Mouse (Mus musculus) liver, embryonic 14.5 days (tissue): ENCODE measurements around the gene Gramd1b. TPM values are rescaled to one million over a fixed set of nuclear protein-coding genes. Genes with fewer than 3 reads are reported as not detected.

ENCODE experiments used
- ATAC-seq: fragments of 200-750 bp; cut with Nextera tagmentation; 2 replicates; pipeline ENCODE4 v1.8.0; 2017; ENCODE audit warnings: moderate number of reproducible peaks, mild to moderate bottlenecking, moderate library complexity; ENCODE audit not compliant: insufficient read depth
- DNase-seq, 3 experiments: peaks; one replicate each; pipeline ENCODE4 v3.0.0-alpha.2; 2012 to 2013; ENCODE audit warnings: low read depth in 3 of 3, low spot score in 3 of 3
- H3K27ac ChIP-seq: fragments of 300-500 bp; sonication (generic); 2 replicates; pipeline ENCODE4 v1.5.1; 2014; ENCODE audit warnings: moderate library complexity, mild to moderate bottlenecking, control low read depth, inconsistent platforms
- H3K27me3 ChIP-seq: fragments of 300-500 bp; sonication (generic); 2 replicates; pipeline ENCODE4 v1.6.1; 2014; ENCODE audit warnings: mild to moderate bottlenecking, low read length, moderate library complexity; ENCODE audit not compliant: control insufficient read depth, insufficient read depth
- H3K36me3 ChIP-seq: fragments of 300-500 bp; sonication (generic); replicated peaks from 2 replicates; pipeline ENCODE4 v1.6.1; 2014; ENCODE audit warnings: low read depth; ENCODE audit not compliant: control insufficient read depth, insufficient read depth
- H3K4me1 ChIP-seq, 2 experiments: fragments of 200-500 bp in 1 of 2; fragments of 300-500 bp in 1 of 2; sonication (generic) in 1 of 2; replicated peaks; 2 replicates each; pipeline ENCODE4 v1.6.1; 2012 to 2014; ENCODE audit warnings: antibody characterized with exemption in 1 of 2, inconsistent platforms in 1 of 2, low read length in 1 of 2; ENCODE audit not compliant: control insufficient read depth in 2 of 2, insufficient read depth in 2 of 2
- H3K4me2 ChIP-seq: fragments of 300-500 bp; sonication (generic); 2 replicates; pipeline ENCODE4 v1.6.1; 2014; ENCODE audit warnings: low read depth, mild to moderate bottlenecking, control low read depth, moderate library complexity
- H3K4me3 ChIP-seq, 2 experiments: fragments of 200-500 bp in 1 of 2; fragments of 300-500 bp in 1 of 2; sonication (generic) in 1 of 2; 2 replicates each; pipeline ENCODE4 v1.5.1; 2012 to 2014; ENCODE audit warnings: low read depth in 2 of 2, low read length in 2 of 2, mild to moderate bottlenecking in 2 of 2, control low read depth in 1 of 2, inconsistent platforms in 1 of 2, moderate library complexity in 1 of 2; ENCODE audit not compliant: insufficient read depth in 1 of 2
- H3K9ac ChIP-seq: fragments of 300-500 bp; sonication (generic); replicated peaks from 2 replicates; pipeline ENCODE4 v1.6.1; 2014; ENCODE audit warnings: mild to moderate bottlenecking, control low read depth, moderate library complexity
- H3K9me3 ChIP-seq: fragments of 300-500 bp; sonication (generic); 2 replicates; pipeline ENCODE4 v1.6.1; 2016; ENCODE audit warnings: low read length, mixed read lengths; ENCODE audit not compliant: control insufficient read depth
- CTCF ChIP-seq: IDR thresholded peaks from 2 replicates; pipeline ENCODE4 v1.5.1; 2016; ENCODE audit warnings: antibody characterized with exemption, low read depth, control low read depth
- EP300 ChIP-seq: IDR thresholded peaks from 2 replicates; pipeline ENCODE4 v1.6.1; 2016; ENCODE audit warnings: antibody characterized with exemption, low read depth
- WGBS: fragments of 180-500 bp; shearing (Covaris S2); extraction: QIAGEN DNeasy Blood & Tissue Kit; methylation state at CpG from one replicate; pipeline ENCODE4 v1.1.7; 2014; ENCODE audit not compliant: insufficient replicate concordance; 5-methylcytosine and 5-hydroxymethylcytosine counted together
- polyA plus RNA-seq, 2 experiments: library from polyadenylated mRNA; depleted of rRNA in 1 of 2; stranded (reverse) in 1 of 2; unstranded in 1 of 2; fragments of >200 nt; fragmentation: Nextera tagmentation in 1 of 2; extraction: Ambion mirVana in 1 of 2; gene quantifications; 2 replicates each; pipeline versions ENCODE4 v1.2.1 to v1.2.3; 2012 to 2014

The Gramd1b gene
- polyA plus RNA-seq, 2 experiments: 0.71 to 1.0 TPM

- ATAC-seq (no peak), DNase-seq (no peak)
- TF ChIP-seq EP300 (no peak), CTCF (peak; percentile 74)
- Histone ChIP-seq H3K9me3 (no peaks in the 10 kb centered on the region), H3K27me3 (no peaks in the 10 kb centered on the region), H3K27ac (no peak overlapping the region), H3K36me3 (no peaks in the 10 kb centered on the region), H3K4me2 (no peak overlapping the region), H3K9ac (no peak overlapping the region), H3K4me1 (0 out of 4 replicates have a peak, but pooled peaks cover 0 to 2% of the 10 kb centered on the region in 2 experiments), H3K4me3 (no peak overlapping the region)
- 26% methylated on average over 4 of the region's 4 CpGs for WGBS
Measured at GRCm38 (mm10) chr9:40479333-40479732, 51.9 kb downstream of the Gramd1b start.

GRCm38 (mm10) chr9:40478146-40478900 is 52.9 kb downstream of the Gramd1b start:
- H3K4me3 ChIP-seq: no peak overlapping the region
- H3K27me3 ChIP-seq: no peaks in the 10 kb centered on the region
- WGBS: 53% methylated on average over 9 of the region's 9 CpGs
- DNase-seq (no peak), ATAC-seq (no peak)
- no peak overlapping the region for H3K9ac ChIP-seq
- H3K36me3 ChIP-seq: no peaks in the 10 kb centered on the region
- no peak overlapping the region for H3K4me2 ChIP-seq
- H3K9me3 ChIP-seq: no peaks in the 10 kb centered on the region
- H3K27ac ChIP-seq: no peak overlapping the region
- H3K4me1 ChIP-seq: 0 out of 4 replicates have a peak, but pooled peaks cover 0 to 2% of the 10 kb centered on the region in 2 experiments
- TF ChIP-seq CTCF (no peak), EP300 (no peak)

- Histone ChIP-seq H3K4me1 (0 out of 4 replicates have a peak, but pooled peaks cover 0 to 2% of the 10 kb centered on the region in 2 experiments), H3K27ac (no peak overlapping the region), H3K9me3 (no peaks in the 10 kb centered on the region), H3K4me3 (no peak overlapping the region), H3K4me2 (no peak overlapping the region), H3K27me3 (no peaks in the 10 kb centered on the region), H3K9ac (no peak overlapping the region), H3K36me3 (no peaks in the 10 kb centered on the region)
- DNase-seq (no peak), ATAC-seq (no peak)
- WGBS: 56% methylated on average over 2 of the region's 2 CpGs
- TF ChIP-seq CTCF (no peak), EP300 (no peak)
Measured at GRCm38 (mm10) chr9:40477611-40478010, 53.6 kb downstream of the Gramd1b start.

GRCm38 (mm10) chr9:40476098-40476497 is 55.1 kb downstream of the Gramd1b start:
- H3K9me3 ChIP-seq: no peaks in the 10 kb centered on the region
- WGBS: 67% methylated on average over 11 of the region's 11 CpGs
- TF ChIP-seq CTCF (no peak), EP300 (no peak)
- DNase-seq: no peak
- H3K4me2 ChIP-seq: no peak overlapping the region
- no peaks in the 10 kb centered on the region for H3K27me3 ChIP-seq
- no peak overlapping the region for H3K4me3 ChIP-seq
- H3K27ac ChIP-seq: no peak overlapping the region
- no peaks in the 10 kb centered on the region for H3K36me3 ChIP-seq
- H3K4me1 ChIP-seq: no peaks in the 10 kb centered on the region
- no peak for ATAC-seq
- H3K9ac ChIP-seq: no peak overlapping the region

- no peaks in the 10 kb centered on the region for H3K36me3 ChIP-seq
- H3K9ac ChIP-seq: no peak overlapping the region
- DNase-seq (no peak), ATAC-seq (no peak)
- WGBS: 64% methylated on average over 9 of the region's 9 CpGs
- H3K4me3 ChIP-seq: no peak overlapping the region
- no peak overlapping the region for H3K4me2 ChIP-seq
- H3K9me3 ChIP-seq: no peaks in the 10 kb centered on the region
- TF ChIP-seq CTCF: no peak
- TF ChIP-seq EP300: no peak
- no peaks in the 10 kb centered on the region for H3K27me3 ChIP-seq
- H3K4me1 ChIP-seq: no peaks in the 10 kb centered on the region
- no peak overlapping the region for H3K27ac ChIP-seq
Measured at GRCm38 (mm10) chr9:40472961-40473510, 58.1 kb downstream of the Gramd1b start.
